Mouse (Mus musculus): ENCODE data around the gene Usp35. TPM values are rescaled to one million over a fixed set of nuclear protein-coding genes. Genes with fewer than 3 reads are reported as not detected.

Gene Usp35
- total and polyA plus RNA-seq, 2 experiments, result 1.0 to 1.5 TPM

- Histone ChIP-seq H3K4me3 (ENCODE audit: insufficient read depth, low read depth, low read length) (no peak overlapping the region), H3K27me3 (ENCODE audit: control insufficient read depth, insufficient read depth, low read length) (no peaks in the 10 kb centered on the region), H3K9ac (ENCODE audit: low read depth, low read length) (no peak overlapping the region), H3K36me3 (ENCODE audit: control insufficient read depth, insufficient read depth, low read length) (no peaks in the 10 kb centered on the region), H3K79me2 (ENCODE audit: control insufficient read depth, insufficient read depth, low read length) (no peaks in the 10 kb centered on the region), H3K27ac (replicated peaks; ENCODE audit: insufficient read depth, low read depth, low read length) (no peak overlapping the region), H3K4me1 (ENCODE audit: control insufficient read depth, insufficient read depth, low read length) (no peaks in the 10 kb centered on the region)
- no peak for DNase-seq (ENCODE audit: extremely low read depth, low read depth, low spot score)
- TF ChIP-seq POLR2A (IDR thresholded peaks at IDR 0.05; ENCODE audit: extremely low read depth, insufficient read depth, low read length), result no peak
- TF ChIP-seq CTCF (IDR thresholded peaks at IDR 0.05; ENCODE audit: low read depth, low read length), result no peak
- WGBS, result 78% methylated on average over 4 of the region's 4 CpGs
Observed at GRCm38 (mm10) chr7:97305206-97305605, 26.6 kb downstream of the Usp35 start.

- H3K79me2 ChIP-seq (ENCODE audit: control insufficient read depth, insufficient read depth, low read length), result no peaks in the 10 kb centered on the region
- DNase-seq (ENCODE audit: extremely low read depth, low read depth, low spot score), result no peak
- no peaks in the 10 kb centered on the region for H3K27me3 ChIP-seq (ENCODE audit: control insufficient read depth, insufficient read depth, low read length)
- no peak overlapping the region for H3K9ac ChIP-seq (ENCODE audit: low read depth, low read length)
- no peak overlapping the region for H3K4me3 ChIP-seq (ENCODE audit: insufficient read depth, low read depth, low read length)
- H3K4me1 ChIP-seq (ENCODE audit: control insufficient read depth, insufficient read depth, low read length), result no peaks in the 10 kb centered on the region
- no peaks in the 10 kb centered on the region for H3K36me3 ChIP-seq (ENCODE audit: control insufficient read depth, insufficient read depth, low read length)
- H3K27ac ChIP-seq (replicated peaks; ENCODE audit: insufficient read depth, low read depth, low read length), result no peak overlapping the region
- no peak for TF ChIP-seq CTCF (IDR thresholded peaks at IDR 0.05; ENCODE audit: low read depth, low read length)
- no peak for TF ChIP-seq POLR2A (IDR thresholded peaks at IDR 0.05; ENCODE audit: extremely low read depth, insufficient read depth, low read length)
Observed at GRCm38 (mm10) chr7:97304471-97304870, 27.3 kb downstream of the Usp35 start.

- H3K9ac ChIP-seq (ENCODE audit: low read depth, low read length), result no peak overlapping the region
- no peak overlapping the region for H3K4me3 ChIP-seq (ENCODE audit: insufficient read depth, low read depth, low read length)
- no peaks in the 10 kb centered on the region for H3K4me1 ChIP-seq (ENCODE audit: control insufficient read depth, insufficient read depth, low read length)
- 78% methylated on average over 2 of the region's 2 CpGs for WGBS
- TF ChIP-seq CTCF (IDR thresholded peaks at IDR 0.05; ENCODE audit: low read depth, low read length), result no peak
- TF ChIP-seq POLR2A (IDR thresholded peaks at IDR 0.05; ENCODE audit: extremely low read depth, insufficient read depth, low read length), result no peak
- DNase-seq (ENCODE audit: extremely low read depth, low read depth, low spot score), result no peak
- H3K27me3 ChIP-seq (ENCODE audit: control insufficient read depth, insufficient read depth, low read length), result no peaks in the 10 kb centered on the region
- H3K27ac ChIP-seq (replicated peaks; ENCODE audit: insufficient read depth, low read depth, low read length), result no peak overlapping the region
- no peaks in the 10 kb centered on the region for H3K79me2 ChIP-seq (ENCODE audit: control insufficient read depth, insufficient read depth, low read length)
- H3K36me3 ChIP-seq (ENCODE audit: control insufficient read depth, insufficient read depth, low read length), result no peaks in the 10 kb centered on the region
Observed at GRCm38 (mm10) chr7:97303614-97304013, 28.2 kb downstream of the Usp35 start.

- Histone ChIP-seq H3K9ac (ENCODE audit: low read depth, low read length) (no peak overlapping the region), H3K4me1 (ENCODE audit: control insufficient read depth, insufficient read depth, low read length) (no peaks in the 10 kb centered on the region), H3K36me3 (ENCODE audit: control insufficient read depth, insufficient read depth, low read length) (no peaks in the 10 kb centered on the region), H3K27ac (replicated peaks; ENCODE audit: insufficient read depth, low read depth, low read length) (no peak overlapping the region), H3K4me3 (ENCODE audit: insufficient read depth, low read depth, low read length) (no peak overlapping the region), H3K79me2 (ENCODE audit: control insufficient read depth, insufficient read depth, low read length) (no peaks in the 10 kb centered on the region), H3K27me3 (ENCODE audit: control insufficient read depth, insufficient read depth, low read length) (no peaks in the 10 kb centered on the region)
- no peak for DNase-seq (ENCODE audit: extremely low read depth, low read depth, low spot score)
- WGBS, result 90% methylated on average over 4 of the region's 4 CpGs
- TF ChIP-seq POLR2A (IDR thresholded peaks at IDR 0.05; ENCODE audit: extremely low read depth, insufficient read depth, low read length) (no peak), CTCF (IDR thresholded peaks at IDR 0.05; ENCODE audit: low read depth, low read length) (no peak)
Observed at GRCm38 (mm10) chr7:97302876-97303275, 28.9 kb downstream of the Usp35 start.

- no peak for TF ChIP-seq CTCF (IDR thresholded peaks at IDR 0.05; ENCODE audit: low read depth, low read length)
- no peak for TF ChIP-seq POLR2A (IDR thresholded peaks at IDR 0.05; ENCODE audit: extremely low read depth, insufficient read depth, low read length)
- no peaks in the 10 kb centered on the region for H3K36me3 ChIP-seq (ENCODE audit: control insufficient read depth, insufficient read depth, low read length)
- H3K27me3 ChIP-seq (ENCODE audit: control insufficient read depth, insufficient read depth, low read length), result no peaks in the 10 kb centered on the region
- DNase-seq (ENCODE audit: extremely low read depth, low read depth, low spot score), result no peak
- H3K9ac ChIP-seq (ENCODE audit: low read depth, low read length), result no peak overlapping the region
- H3K4me3 ChIP-seq (ENCODE audit: insufficient read depth, low read depth, low read length), result no peak overlapping the region
- H3K4me1 ChIP-seq (ENCODE audit: control insufficient read depth, insufficient read depth, low read length), result no peaks in the 10 kb centered on the region
- H3K79me2 ChIP-seq (ENCODE audit: control insufficient read depth, insufficient read depth, low read length), result no peaks in the 10 kb centered on the region
- H3K27ac ChIP-seq (replicated peaks; ENCODE audit: insufficient read depth, low read depth, low read length), result no peak overlapping the region
- WGBS, result 71% methylated on average over 4 of the region's 4 CpGs
Observed at GRCm38 (mm10) chr7:97302261-97302660, 29.6 kb downstream of the Usp35 start.

GRCm38 (mm10) chr7:97301321-97301720 is 30.5 kb downstream of the Usp35 start:
- no peak for DNase-seq (ENCODE audit: extremely low read depth, low read depth, low spot score)
- Histone ChIP-seq H3K9ac (ENCODE audit: low read depth, low read length) (no peak overlapping the region), H3K27me3 (ENCODE audit: control insufficient read depth, insufficient read depth, low read length) (no peaks in the 10 kb centered on the region), H3K79me2 (ENCODE audit: control insufficient read depth, insufficient read depth, low read length) (no peaks in the 10 kb centered on the region), H3K27ac (replicated peaks; ENCODE audit: insufficient read depth, low read depth, low read length) (no peak overlapping the region), H3K4me3 (ENCODE audit: insufficient read depth, low read depth, low read length) (no peak overlapping the region), H3K36me3 (ENCODE audit: control insufficient read depth, insufficient read depth, low read length) (no peaks in the 10 kb centered on the region), H3K4me1 (ENCODE audit: control insufficient read depth, insufficient read depth, low read length) (no peaks in the 10 kb centered on the region)
- 87% methylated on average over 8 of the region's 8 CpGs for WGBS
- TF ChIP-seq POLR2A (IDR thresholded peaks at IDR 0.05; ENCODE audit: extremely low read depth, insufficient read depth, low read length) (no peak), CTCF (IDR thresholded peaks at IDR 0.05; ENCODE audit: low read depth, low read length) (no peak)

Data from liver, adult 2 months (tissue).